Mouse (Mus musculus) ovary, adult 18-20 months (tissue): ENCODE data around the gene Anxa4.

Experiments
- DNase-seq: peaks from one replicate; pipeline ENCODE4 v3.0.0; 2022; ENCODE audit warnings: low spot score, mixed read lengths

Gene Anxa4

DNA sequence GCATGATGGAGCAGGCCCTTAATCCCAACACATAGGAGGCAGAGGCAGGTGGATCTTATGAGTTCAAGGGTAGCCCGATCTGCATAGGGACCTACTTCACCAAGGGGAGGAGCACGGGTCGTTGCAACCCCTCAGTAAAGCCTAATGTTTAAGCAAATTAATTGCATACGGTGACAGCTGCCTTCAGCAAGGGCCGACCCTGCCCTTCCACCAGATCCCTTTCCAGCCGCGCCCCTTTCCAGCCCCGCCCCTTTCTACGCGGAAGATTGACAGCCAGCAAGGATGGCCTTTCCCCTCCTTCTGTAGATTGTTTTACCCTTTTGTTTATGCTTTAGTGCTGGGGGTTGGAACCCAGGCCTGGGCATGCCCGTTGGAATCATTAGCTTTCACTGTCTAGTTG is 8.0 kb upstream of the Anxa4 start:
- no peak for DNase-seq

- no peak for DNase-seq
These were observed 7.1 kb upstream of the Anxa4 start for GRCm38 (mm10) chr6:86800467-86800866.

DNA sequence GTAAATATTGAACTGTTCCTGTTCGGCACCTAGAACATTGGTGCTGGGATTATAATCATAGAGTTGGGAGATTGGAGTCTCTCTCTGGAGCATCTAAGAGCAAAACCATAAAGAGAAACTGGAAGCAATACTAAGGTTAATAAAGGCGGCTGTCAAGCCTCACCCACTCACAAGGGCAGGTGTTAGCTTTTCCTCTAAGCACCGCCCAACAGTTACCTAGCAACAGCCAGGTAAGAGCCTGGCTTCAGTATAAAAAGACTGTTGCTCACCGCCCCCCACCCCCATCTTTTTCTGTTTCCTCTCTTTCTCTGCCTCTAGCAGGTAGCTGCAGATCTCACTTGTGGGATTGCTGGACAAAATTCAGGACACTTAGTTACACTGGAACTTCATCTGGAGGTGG is 4.1 kb upstream of the Anxa4 start:
- DNase-seq: no peak

DNA sequence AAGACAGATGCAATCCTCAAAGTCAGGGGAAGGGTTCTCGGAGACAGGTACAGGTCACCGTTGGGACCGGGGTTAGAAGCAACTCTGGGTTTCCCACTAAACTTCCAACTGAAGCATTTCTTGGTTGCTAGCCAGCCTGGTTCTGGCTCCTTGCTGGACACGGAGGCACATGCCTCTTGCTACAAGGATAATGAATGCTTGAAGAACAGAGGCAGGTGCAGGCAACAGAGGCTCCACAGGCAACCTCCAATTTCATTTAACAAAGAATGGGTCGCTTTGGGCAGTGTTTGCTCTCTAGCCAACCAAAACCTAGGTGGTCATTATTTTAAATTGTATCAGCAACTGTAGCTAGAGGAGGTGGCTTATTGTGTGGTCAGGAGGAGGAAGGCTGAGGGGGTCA is 573 bp upstream of the Anxa4 start:
- DNase-seq: no peak

DNA sequence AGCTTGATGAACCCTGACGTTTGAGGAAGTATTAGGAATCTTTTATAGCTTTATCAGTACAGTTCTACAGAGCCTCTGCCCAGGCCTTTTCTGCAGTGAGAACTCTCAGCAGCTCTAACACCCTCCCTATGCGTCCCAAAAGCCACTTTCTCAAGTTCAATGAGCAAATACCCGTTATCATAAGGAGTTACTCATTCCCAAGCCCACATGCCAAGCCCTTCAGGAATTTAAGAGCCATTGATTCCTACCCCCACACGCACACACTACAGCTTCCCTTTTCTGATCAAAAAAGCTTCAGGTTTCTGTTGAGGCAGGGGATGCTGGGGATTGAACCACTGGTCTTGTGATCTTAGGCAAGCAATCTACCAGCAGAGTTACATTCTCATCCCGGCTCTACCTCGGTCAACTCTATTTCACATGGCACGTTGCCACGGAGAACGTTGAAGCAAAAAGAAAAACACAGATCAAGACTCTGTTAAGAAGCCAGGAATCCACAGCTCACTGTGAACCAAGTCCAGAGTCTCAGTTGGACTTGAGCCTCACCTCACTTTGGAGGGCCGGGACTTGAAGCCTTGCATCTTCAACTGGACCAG is 2.9 kb downstream of the Anxa4 start:
- DNase-seq: no peak

GRCm38 (mm10) chr6:86788242-86788641 is 5.1 kb downstream of the Anxa4 start:
- DNase-seq: no peak

- DNase-seq: no peak
These were observed 6.8 kb downstream of the Anxa4 start for GRCm38 (mm10) chr6:86786545-86786944.

DNA sequence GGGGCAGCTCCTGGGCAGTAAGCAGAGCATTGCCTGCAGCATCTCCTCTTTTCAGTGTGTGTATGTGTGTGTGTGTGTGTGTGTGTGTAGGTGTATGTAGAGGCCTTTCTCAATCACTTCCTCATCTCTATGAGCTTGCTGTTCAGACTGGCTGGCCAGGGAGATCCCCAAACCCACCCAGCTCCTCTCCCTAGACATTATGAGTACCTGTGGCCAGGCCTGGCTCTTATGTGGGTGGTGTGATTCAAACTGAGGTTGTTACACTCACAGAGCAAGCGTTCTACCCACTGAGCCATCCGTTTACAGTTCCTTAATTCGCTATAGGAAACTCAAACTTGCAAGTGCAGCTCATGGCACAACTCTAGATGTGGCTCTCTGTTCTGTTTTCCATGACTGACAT is 8.6 kb downstream of the Anxa4 start:
- DNase-seq: no peak

DNA sequence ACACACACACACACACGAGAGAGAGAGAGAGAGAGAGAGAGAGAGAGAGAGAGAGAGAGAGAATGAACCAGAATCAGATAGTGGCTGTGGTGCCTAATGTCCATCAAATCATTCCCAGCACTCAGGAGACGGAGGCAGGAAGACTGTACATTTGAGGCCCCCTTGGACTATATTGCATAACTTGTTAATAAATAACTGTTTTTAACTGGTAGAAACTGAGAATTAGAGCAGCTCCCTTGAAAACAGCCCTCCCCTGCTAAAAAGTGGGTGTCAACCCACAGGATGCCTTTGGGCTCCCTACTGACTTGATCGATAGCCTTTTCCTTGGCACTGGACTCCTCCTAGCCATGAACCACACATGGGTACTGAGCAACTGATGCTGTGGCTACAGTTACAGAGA is 11.0 kb downstream of the Anxa4 start:
- DNase-seq: no peak

- DNase-seq: no peak
These were observed 11.9 kb downstream of the Anxa4 start for GRCm38 (mm10) chr6:86781361-86781957.

DNA sequence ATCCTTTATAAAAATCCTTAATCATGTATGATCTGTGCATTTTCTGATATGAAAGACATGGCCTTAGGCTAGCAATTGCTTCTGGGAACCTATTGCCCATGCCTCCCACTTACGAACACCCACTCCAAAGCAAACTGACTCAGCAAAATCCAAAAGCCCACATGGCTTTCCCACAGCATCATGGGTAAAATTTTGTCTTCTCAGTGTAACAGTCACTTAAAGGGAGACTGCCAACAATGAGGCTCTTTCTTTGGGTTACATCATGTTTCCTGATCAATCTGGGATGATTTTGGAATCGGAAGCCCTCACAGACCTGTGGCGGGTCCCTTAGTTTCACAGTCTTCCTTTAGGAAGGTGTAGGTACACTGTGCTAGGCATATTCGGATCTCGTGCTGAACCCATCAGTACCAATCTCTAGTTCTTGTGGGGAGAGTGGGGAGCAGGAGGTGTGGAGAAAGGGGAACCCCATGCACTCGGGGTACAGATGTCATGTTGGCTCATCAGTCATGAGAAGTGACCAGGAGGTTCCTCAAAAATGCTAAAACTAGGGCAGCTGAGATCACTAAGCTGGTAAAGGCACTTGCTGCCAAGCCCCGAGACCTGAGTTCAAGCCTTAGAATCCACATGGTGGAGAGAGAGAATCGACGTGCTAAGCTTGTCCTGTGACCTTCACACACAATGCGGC is 14.3 kb downstream of the Anxa4 start:
- no peak for DNase-seq

GRCm38 (mm10) chr6:86777181-86777580 is 16.2 kb downstream of the Anxa4 start:
- DNase-seq: no peak

GRCm38 (mm10) chr6:86776706-86777071 is 16.7 kb downstream of the Anxa4 start:
- no peak for DNase-seq

GRCm38 (mm10) chr6:86776001-86776705 is 17.2 kb downstream of the Anxa4 start:
- DNase-seq: no peak

DNA sequence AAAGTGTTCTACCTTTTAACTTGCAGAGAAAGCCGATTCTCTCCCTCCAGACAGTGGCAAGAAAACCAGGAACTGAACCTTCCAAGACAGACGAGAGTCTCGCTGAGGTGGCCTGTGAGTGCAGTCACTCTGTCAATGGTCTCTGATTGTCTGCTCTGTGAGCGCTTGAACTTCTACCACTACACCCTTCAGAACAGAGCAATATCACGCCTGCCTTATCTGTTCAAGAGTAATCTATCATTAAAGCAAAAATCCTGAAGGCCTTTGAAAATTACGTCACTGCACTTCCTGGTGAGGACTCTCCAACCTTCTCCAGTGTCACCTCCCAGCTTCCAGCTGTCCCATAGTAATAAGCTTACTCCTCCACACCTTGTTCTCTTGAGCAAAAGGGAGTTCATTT is 18.4 kb downstream of the Anxa4 start:
- DNase-seq: no peak

GRCm38 (mm10) chr6:86773830-86774229 is 19.6 kb downstream of the Anxa4 start:
- DNase-seq: no peak

GRCm38 (mm10) chr6:86772631-86773030 is 20.8 kb downstream of the Anxa4 start:
- DNase-seq: no peak

GRCm38 (mm10) chr6:86768938-86769337 is 24.4 kb downstream of the Anxa4 start:
- DNase-seq: no peak

DNA sequence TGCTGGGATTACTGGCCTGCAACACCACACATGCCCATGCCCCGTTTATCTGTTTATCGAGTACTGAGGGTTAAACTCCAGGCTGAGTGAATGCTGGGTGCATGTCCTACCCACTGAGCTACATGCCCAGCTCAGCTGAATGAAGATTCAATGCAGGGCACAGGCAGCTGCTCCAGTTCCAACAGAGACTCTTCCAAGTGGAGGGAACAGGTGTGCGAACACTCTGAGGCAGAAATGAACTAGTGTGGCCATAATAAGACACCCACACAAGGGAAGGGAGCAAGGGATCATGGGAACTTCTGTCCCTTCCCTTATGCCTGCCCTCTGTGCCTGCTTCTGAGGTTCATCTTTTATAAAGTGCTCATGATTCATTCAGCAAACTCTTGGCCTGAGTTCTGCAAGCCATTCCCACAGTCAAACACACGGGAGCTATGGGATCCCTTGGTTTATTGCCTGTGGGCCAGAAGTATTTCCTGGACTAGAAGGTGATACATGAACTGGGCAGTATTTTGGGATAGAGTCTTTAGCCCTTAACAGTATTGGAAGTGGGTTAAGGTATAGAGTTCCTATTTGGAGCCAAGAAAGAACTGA is 25.1 kb downstream of the Anxa4 start:
- no peak for DNase-seq

- DNase-seq: no peak
These were observed 25.9 kb downstream of the Anxa4 start for GRCm38 (mm10) chr6:86767465-86767864.

GRCm38 (mm10) chr6:86765637-86766059 is 27.7 kb downstream of the Anxa4 start:
- no peak for DNase-seq

- DNase-seq: no peak
These were observed 39.1 kb downstream of the Anxa4 start for GRCm38 (mm10) chr6:86754105-86754863.
